Mouse (Mus musculus) spleen, postnatal 36 days (tissue): Measurements from ENCODE around the gene Gm5788.
"Not testable (repeated sequence)": the region's sequence is repeated elsewhere in the genome, so short reads cannot be mapped to it uniquely, and the experiment has no call there.

Experiments used
- DNase-seq, 2 experiments: peaks; one replicate each; pipeline ENCODE4 v3.0.0; 2022; ENCODE audit warnings: low spot score in 2 of 2, mixed read lengths in 1 of 2

The Gm5788 gene

DNA sequence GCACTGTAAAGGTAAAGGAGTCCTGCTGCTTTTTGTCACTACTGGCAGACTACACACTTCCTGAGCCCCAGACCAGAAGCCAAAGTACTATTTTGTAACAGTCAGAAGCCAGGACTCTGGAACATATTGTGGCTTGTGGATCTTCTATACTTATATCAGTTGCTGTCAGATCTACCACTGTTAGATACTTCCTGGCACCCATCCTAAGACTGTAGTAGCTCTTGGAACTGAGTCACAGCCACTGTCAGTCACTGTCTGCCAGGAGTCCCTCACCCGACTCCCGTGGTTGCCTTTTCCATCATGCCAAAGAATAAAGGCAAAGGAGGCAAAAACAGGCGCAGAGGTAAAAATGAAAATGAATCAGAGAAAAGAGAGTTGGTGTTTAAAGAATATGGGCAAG is at the start of gene Gm5788:
Gm5788 (plus strand) TSS at position 301 of the 400 bp plus-strand sequence.
- not testable (repeated sequence) for DNase-seq

- no peak for DNase-seq
These were observed 45.1 kb upstream of the Gm5788 start for GRCm38 (mm10) chr12:87449456-87449855.

DNA sequence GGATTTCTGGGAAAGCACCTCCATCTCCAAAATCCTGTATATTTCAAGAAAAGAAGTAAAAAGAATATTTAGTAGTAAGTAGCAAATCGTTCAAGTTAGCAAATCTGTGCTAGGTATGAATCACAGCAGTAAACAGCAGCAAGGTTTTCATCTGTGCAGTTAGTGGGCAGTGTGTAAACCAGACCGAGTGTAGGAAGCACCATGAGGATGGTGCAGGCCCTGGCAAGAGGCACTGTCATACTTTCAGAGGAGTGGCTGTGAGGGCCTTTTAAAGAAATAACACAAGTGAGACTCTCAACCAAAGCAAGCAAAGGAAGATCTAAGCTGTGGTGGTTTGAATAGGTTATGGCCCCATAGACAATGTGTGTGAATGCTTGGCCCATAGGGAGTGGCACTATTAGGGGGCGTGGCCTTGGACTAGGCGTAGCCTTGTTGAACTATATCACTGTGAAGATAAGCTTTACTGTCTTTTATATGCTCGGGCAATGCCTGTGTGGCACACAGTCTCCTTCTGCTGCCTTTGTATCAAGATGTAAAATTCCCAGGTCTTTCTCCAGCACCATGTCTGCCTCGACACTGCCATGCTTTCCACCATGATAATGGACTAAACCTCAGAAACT is 29.7 kb upstream of the Gm5788 start:
- DNase-seq, result no peak

DNA sequence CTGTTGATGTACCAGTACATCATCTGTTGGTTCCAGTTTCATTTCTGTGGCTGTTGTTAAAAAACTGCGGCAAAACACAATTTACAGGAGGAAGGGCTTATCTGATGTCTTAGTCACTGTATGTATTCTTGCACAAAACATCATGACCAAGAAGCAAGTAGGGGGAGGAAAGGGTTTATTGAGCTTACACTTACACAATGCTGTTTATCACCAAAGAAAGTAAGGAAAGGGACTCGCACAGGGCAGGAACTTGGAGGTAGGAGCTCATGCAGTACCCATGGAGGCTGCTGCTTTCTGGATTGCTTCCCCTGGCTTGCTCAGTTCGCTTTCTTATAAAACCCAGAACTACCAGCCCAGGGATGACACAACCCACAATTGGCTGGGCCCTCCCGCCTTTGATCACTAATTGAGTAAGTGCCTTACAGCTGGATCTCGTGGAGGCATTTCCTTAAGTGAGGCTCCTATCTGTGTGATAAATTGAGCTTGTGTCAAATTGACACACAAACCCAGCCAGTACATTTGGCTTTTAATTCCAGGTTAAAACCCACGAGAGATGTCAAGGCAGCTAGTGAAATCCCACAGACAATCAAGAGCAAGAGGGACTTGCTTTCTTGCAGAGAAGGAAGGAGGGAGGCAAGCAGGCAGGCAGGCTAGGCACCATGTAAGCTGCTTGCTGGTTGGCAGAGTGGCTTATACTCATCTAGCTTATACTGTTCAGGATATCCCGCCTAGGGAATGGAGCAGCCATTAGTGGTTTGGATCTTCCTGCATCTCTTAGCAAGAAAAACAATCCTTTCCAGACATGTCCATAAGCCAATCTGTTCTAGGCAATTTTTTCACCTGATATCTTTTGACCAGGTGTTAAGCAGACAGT is 24.0 kb upstream of the Gm5788 start:
- no peak for DNase-seq

DNA sequence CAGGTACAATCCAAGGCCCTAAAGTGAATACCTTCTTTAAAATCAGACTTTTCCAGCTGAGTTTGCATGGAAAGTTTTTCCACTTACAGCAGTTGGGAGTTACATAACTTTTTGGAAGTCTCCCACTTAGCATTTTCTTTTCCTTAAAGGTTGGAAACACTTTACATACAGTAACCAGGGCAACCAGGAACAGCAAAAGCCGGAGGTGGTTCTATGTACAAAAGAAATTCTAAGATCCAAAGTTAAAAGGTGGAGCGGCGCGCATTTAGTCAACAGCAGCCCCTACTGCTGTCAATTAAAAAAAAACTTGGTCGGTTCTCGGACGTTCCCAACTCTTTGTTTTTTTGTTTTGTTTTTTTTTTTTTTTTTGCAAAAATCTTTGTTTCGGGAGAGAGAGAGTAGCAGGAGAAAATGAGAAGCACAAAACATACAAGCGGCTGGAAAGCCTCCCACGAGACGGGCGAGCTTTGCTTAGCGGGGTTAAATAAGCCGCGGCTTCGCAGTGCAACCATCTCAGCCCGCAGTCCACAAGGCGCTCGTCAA is 23.0 kb upstream of the Gm5788 start:
- DNase-seq, result no peak

- peak; percentile 93 to 95 for DNase-seq
These were observed 22.3 kb upstream of the Gm5788 start, which contains the start of gene Snw1 for GRCm38 (mm10) chr12:87471964-87472786. Gene Snw1 (minus strand): TSS chr12:87472274.

- no peak for DNase-seq
These were observed 19.8 kb upstream of the Gm5788 start for GRCm38 (mm10) chr12:87474756-87475155.

GRCm38 (mm10) chr12:87482482-87482881 is 12.0 kb upstream of the Gm5788 start:
- DNase-seq, result not testable (repeated sequence)

- DNase-seq, result not testable (repeated sequence)
These were observed 5.8 kb upstream of the Gm5788 start for GRCm38 (mm10) chr12:87488683-87489082.

GRCm38 (mm10) chr12:87514016-87514415 is 19.5 kb downstream of the Gm5788 start, which contains the start of gene Gm8300:
Gene Gm8300 (plus strand): TSS chr12:87514316.
- not testable (repeated sequence) for DNase-seq

- DNase-seq, result not testable (repeated sequence)
These were observed 25.1 kb downstream of the Gm5788 start for GRCm38 (mm10) chr12:87519616-87520015.

DNA sequence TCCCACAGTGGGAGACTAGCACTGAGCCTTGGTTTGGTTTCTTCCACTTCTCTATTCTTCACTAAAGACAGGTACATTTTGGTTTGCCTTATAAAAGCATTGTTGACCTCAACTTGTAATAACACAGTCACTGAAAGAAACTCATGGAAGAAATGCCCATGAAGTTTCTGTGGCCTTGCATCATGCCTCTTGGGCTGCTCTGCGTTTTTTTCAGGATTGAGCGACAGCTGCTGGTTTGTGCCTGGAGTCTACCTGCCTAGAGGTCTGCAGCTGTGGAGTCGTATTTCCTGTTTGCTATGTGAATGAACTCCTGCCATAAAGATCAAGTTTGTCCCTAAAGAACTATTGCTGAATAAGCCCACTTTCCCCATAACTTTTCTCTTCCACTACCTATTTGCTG is 49.4 kb downstream of the Gm5788 start:
- DNase-seq, result no peak
